Mouse (Mus musculus) intestine, postnatal 0 days (tissue): Measurements from ENCODE around the gene Wdr31. TPM values are rescaled to one million over a fixed set of nuclear protein-coding genes. Genes with fewer than 3 reads are reported as not detected.

Source experiments
- ATAC-seq: fragments of 200-750 bp; cut with Nextera tagmentation; 2 replicates; pipeline ENCODE4 v1.8.0; 2017; ENCODE audit warnings: mild to moderate bottlenecking, moderate TSS enrichment, moderate library complexity
- H3K27ac ChIP-seq: fragments of 300-500 bp; sonication (generic); 2 replicates; pipeline ENCODE4 v1.5.1; 2014; ENCODE audit warnings: mild to moderate bottlenecking, low read depth, low read length, moderate library complexity
- H3K27me3 ChIP-seq: fragments of 300-500 bp; sonication (generic); replicated peaks from 2 replicates; pipeline ENCODE4 v1.6.1; 2014; ENCODE audit warnings: low read length, mixed read lengths; ENCODE audit not compliant: control insufficient read depth, insufficient read depth
- H3K36me3 ChIP-seq: fragments of 300-500 bp; sonication (generic); 2 replicates; pipeline ENCODE4 v1.6.1; 2014; ENCODE audit warnings: mild to moderate bottlenecking, moderate library complexity; ENCODE audit not compliant: control insufficient read depth, insufficient read depth
- H3K4me1 ChIP-seq: fragments of 300-500 bp; sonication (generic); replicated peaks from 2 replicates; pipeline ENCODE4 v1.6.1; 2014; ENCODE audit warnings: antibody characterized with exemption, low read length, mixed read lengths; ENCODE audit not compliant: control insufficient read depth, insufficient read depth
- H3K4me2 ChIP-seq: fragments of 300-500 bp; sonication (generic); replicated peaks from 2 replicates; pipeline ENCODE4 v1.6.1; 2014; ENCODE audit warnings: low read depth, mild to moderate bottlenecking, moderate library complexity
- H3K4me3 ChIP-seq: fragments of 300-500 bp; sonication (generic); 2 replicates; pipeline ENCODE4 v1.5.1; 2014; ENCODE audit warnings: low read depth, low read length
- H3K9ac ChIP-seq: fragments of 300-500 bp; sonication (generic); 2 replicates; pipeline ENCODE4 v1.6.1; 2014; ENCODE audit warnings: mild to moderate bottlenecking, low read depth, low read length
- H3K9me3 ChIP-seq: fragments of 300-500 bp; sonication (generic); 2 replicates; pipeline ENCODE4 v1.6.1; 2016; ENCODE audit warnings: mixed run types; ENCODE audit not compliant: control insufficient read depth
- CTCF ChIP-seq: sonication (generic); IDR thresholded peaks from 2 replicates; pipeline ENCODE4 v1.5.1; 2016; ENCODE audit warnings: low read depth, mild to moderate bottlenecking, control low read depth, antibody characterized with exemption, moderate library complexity
- WGBS: fragments of 180-500 bp; shearing (Covaris S2); extraction: QIAGEN DNeasy Blood & Tissue Kit; methylation state at CpG from one replicate; pipeline ENCODE4 v1.1.7; 2014; 5-methylcytosine and 5-hydroxymethylcytosine counted together
- polyA plus RNA-seq: library from polyadenylated mRNA; unstranded; fragments of >200 nt; fragmentation: Nextera tagmentation; extraction: Ambion mirVana; gene quantifications from 2 replicates; pipeline ENCODE4 v1.2.1, GENCODE M21; 2015

The Wdr31 gene
- polyA plus RNA-seq, 1 experiment from 2014 or later = 1.8 TPM

GRCm38 (mm10) chr4:62492682-62493081 lies 22.0 kb upstream of the Wdr31 start:
- H3K9ac ChIP-seq = no peak overlapping the region
- H3K36me3 ChIP-seq = peaks cover 7% of the 10 kb centered on the region; the same call in 1 of the 2 replicates
- no peak for ATAC-seq
- TF ChIP-seq CTCF = no peak
- no peaks in the 10 kb centered on the region for H3K27me3 ChIP-seq
- no peak overlapping the region for H3K4me2 ChIP-seq
- H3K4me3 ChIP-seq = no peak overlapping the region
- no peaks in the 10 kb centered on the region for H3K9me3 ChIP-seq
- H3K4me1 ChIP-seq = no peaks in the 10 kb centered on the region
- 80% methylated on average over 2 of the region's 2 CpGs for WGBS
- no peak overlapping the region for H3K27ac ChIP-seq

- no peak overlapping the region for H3K9ac ChIP-seq
- H3K4me1 ChIP-seq = peaks cover 7% of the 10 kb centered on the region; the same call in 1 of the 2 replicates
- H3K27ac ChIP-seq = no peak overlapping the region
- no peak for TF ChIP-seq CTCF
- no peak for ATAC-seq
- H3K36me3 ChIP-seq = peaks cover 4% of the 10 kb centered on the region; the same call in 1 of the 2 replicates
- no peaks in the 10 kb centered on the region for H3K9me3 ChIP-seq
- WGBS = 79% methylated on average over 2 of the region's 2 CpGs
- H3K27me3 ChIP-seq = no peaks in the 10 kb centered on the region
- H3K4me2 ChIP-seq = no peak overlapping the region
- H3K4me3 ChIP-seq = no peak overlapping the region
These were observed 17.2 kb upstream of the Wdr31 start for GRCm38 (mm10) chr4:62487914-62488313.

- H3K4me3 ChIP-seq = no peak overlapping the region
- no peak overlapping the region for H3K27ac ChIP-seq
- no peaks in the 10 kb centered on the region for H3K27me3 ChIP-seq
- H3K9me3 ChIP-seq = no peaks in the 10 kb centered on the region
- no peak for ATAC-seq
- no peak overlapping the region for H3K9ac ChIP-seq
- TF ChIP-seq CTCF = no peak
- WGBS = 90% methylated on average over 5 of the region's 5 CpGs
- H3K36me3 ChIP-seq = peaks cover 4% of the 10 kb centered on the region; the same call in 1 of the 2 replicates
- peaks cover 7% of the 10 kb centered on the region; the same call in 1 of the 2 replicates for H3K4me1 ChIP-seq
- H3K4me2 ChIP-seq = no peak overlapping the region
These were observed 16.5 kb upstream of the Wdr31 start for GRCm38 (mm10) chr4:62487172-62487571.

- H3K27ac ChIP-seq = no peak overlapping the region
- no peak for TF ChIP-seq CTCF
- peaks cover 2% of the 10 kb centered on the region; the same call in 1 of the 2 replicates for H3K36me3 ChIP-seq
- peaks cover 7% of the 10 kb centered on the region; the same call in 1 of the 2 replicates for H3K4me1 ChIP-seq
- no peak overlapping the region for H3K4me3 ChIP-seq
- no peak overlapping the region for H3K4me2 ChIP-seq
- no peaks in the 10 kb centered on the region for H3K9me3 ChIP-seq
- no peak overlapping the region for H3K9ac ChIP-seq
- 95% methylated on average over 15 of the region's 15 CpGs for WGBS
- ATAC-seq = no peak
- no peaks in the 10 kb centered on the region for H3K27me3 ChIP-seq
These were observed 15.5 kb upstream of the Wdr31 start for GRCm38 (mm10) chr4:62486162-62486696.

GRCm38 (mm10) chr4:62485450-62486161 lies 14.9 kb upstream of the Wdr31 start:
- Histone ChIP-seq H3K36me3 (no peaks in the 10 kb centered on the region), H3K4me1 (peaks cover 7% of the 10 kb centered on the region; the same call in 1 of the 2 replicates), H3K4me2 (no peak overlapping the region), H3K27ac (peak overlapping the region; percentile 68), H3K9ac (no peak overlapping the region), H3K27me3 (no peaks in the 10 kb centered on the region), H3K4me3 (no peak overlapping the region), H3K9me3 (no peaks in the 10 kb centered on the region)
- WGBS = 57% methylated on average over 8 of the region's 8 CpGs
- no peak for TF ChIP-seq CTCF
- peak; percentile 65 for ATAC-seq

GRCm38 (mm10) chr4:62484928-62485327 lies 14.2 kb upstream of the Wdr31 start:
- H3K9ac ChIP-seq = no peak overlapping the region
- H3K36me3 ChIP-seq = no peaks in the 10 kb centered on the region
- no peaks in the 10 kb centered on the region for H3K9me3 ChIP-seq
- 86% methylated on average over 3 of the region's 3 CpGs for WGBS
- H3K27me3 ChIP-seq = no peaks in the 10 kb centered on the region
- H3K4me2 ChIP-seq = no peak overlapping the region
- peak; percentile 57 for ATAC-seq
- peaks cover 7% of the 10 kb centered on the region; the same call in 1 of the 2 replicates for H3K4me1 ChIP-seq
- H3K4me3 ChIP-seq = no peak overlapping the region
- TF ChIP-seq CTCF = no peak
- peak overlapping the region; percentile 68 for H3K27ac ChIP-seq
